Comparison of ENCODE assay signal across 22 mouse cellular contexts in the genomic region with DNA sequence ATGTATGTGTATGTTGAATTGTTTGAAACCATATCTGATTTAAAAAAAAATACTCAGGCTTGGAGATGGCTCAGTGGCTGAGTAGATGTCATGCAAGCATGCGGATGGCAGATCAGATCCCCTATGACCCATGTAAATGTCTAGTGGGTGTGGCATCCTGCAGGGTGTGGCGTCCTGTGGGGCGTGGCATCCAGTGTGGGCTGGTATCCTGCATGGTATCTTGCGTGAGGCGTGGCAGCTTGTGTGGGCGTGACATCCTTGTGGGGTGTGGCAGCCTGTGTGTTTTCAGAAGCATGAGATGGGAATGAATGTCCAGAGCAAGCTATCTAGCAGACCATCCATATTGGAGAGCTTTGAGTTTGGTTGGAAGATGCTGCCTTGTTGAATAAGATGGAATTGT. TPM values are rescaled to one million over a fixed set of nuclear protein-coding genes. Genes with fewer than 3 reads are reported as not detected.
DNase-seq lines count a peak whose midpoint lies in the region; ATAC-seq lines count a peak whose summit lies in the region.
"Had no signal": no experiment of that assay in that cellular context is flagged by ENCODE, and none has a peak within 500 bp of the region (broad histone marks: within the 10 kb centered on the region; RNA-seq: fewer than 3 reads in every experiment).

No protein-coding gene starts in this region.

- WGBS in liver, embryonic 12.5 days (ENCODE audit: insufficient replicate concordance): 42% methylated on average over 6 of the region's 6 CpGs

- H3K4me2 ChIP-seq in liver, embryonic 12.5 days: no peak overlapping the region
- H3K4me2 ChIP-seq: forebrain, embryonic 13.5 days; hindbrain, embryonic 13.5 days had no signal

- no peak overlapping the region for H3K9ac ChIP-seq in liver, embryonic 12.5 days
- H3K9ac ChIP-seq: forebrain, embryonic 13.5 days; forebrain, postnatal 0 days; hindbrain, embryonic 13.5 days had no signal

- DNase-seq in liver (peak; percentile 24), ES-CJ7 (ENCODE audit: low read depth, low spot score) (peak; percentile 40), ZHBTc4 (ENCODE audit: low read depth, low spot score) (peak; percentile 57)
- no peak for DNase-seq in layer of hippocampus, adult 8-10 months (ENCODE audit: low spot score in 2 of 2)
- no peak for DNase-seq in embryo, embryonic 10 days (ENCODE audit: low spot score)
- DNase-seq: adrenal gland, postnatal 10 days; cerebellum, adult 18-20 months; cerebellum, adult 9-11 months; cerebellum, postnatal 36 days; forebrain, postnatal 0 days; heart, adult 18-20 months; heart, postnatal 10 days; heart, postnatal 4 days had no signal

- no peaks in the 10 kb centered on the region for H3K9me3 ChIP-seq in liver, embryonic 12.5 days (replicated peaks)
- H3K9me3 ChIP-seq in megakaryocyte, embryonic 14.5 days: peaks cover 22% of the 10 kb centered on the region
- H3K9me3 ChIP-seq: embryonic facial prominence, embryonic 10.5 days; forebrain, embryonic 13.5 days; heart, embryonic 10.5 days; hindbrain, embryonic 13.5 days had no signal

- no peak for ATAC-seq in liver, embryonic 12.5 days
- no peak for ATAC-seq in megakaryocyte, adult 5-6 weeks (ENCODE audit: poor library complexity, severe bottlenecking)
- ATAC-seq: forebrain, embryonic 13.5 days; forebrain, postnatal 0 days; hindbrain, postnatal 0 days had no signal

- H3K27me3 ChIP-seq in liver, embryonic 12.5 days (replicated peaks): no peaks in the 10 kb centered on the region
- no peaks in the 10 kb centered on the region for H3K27me3 ChIP-seq in megakaryocyte, embryonic 14.5 days (replicated peaks)
- H3K27me3 ChIP-seq: forebrain, embryonic 13.5 days; hindbrain, embryonic 13.5 days had no signal

- H3K4me3 ChIP-seq in liver, embryonic 12.5 days: no peak overlapping the region
- peak overlapping the region; percentile 47 for H3K4me3 ChIP-seq in megakaryocyte, embryonic 14.5 days (replicated peaks)
- H3K4me3 ChIP-seq: embryonic facial prominence, embryonic 10.5 days; forebrain, embryonic 13.5 days; heart, embryonic 10.5 days; hindbrain, embryonic 13.5 days had no signal

- no peak overlapping the region for H3K27ac ChIP-seq in liver, embryonic 12.5 days
- H3K27ac ChIP-seq: embryonic facial prominence, embryonic 10.5 days; forebrain, embryonic 13.5 days; heart, embryonic 10.5 days; hindbrain, embryonic 13.5 days; hindbrain, postnatal 0 days had no signal

- peaks cover 15% of the 10 kb centered on the region for H3K4me1 ChIP-seq in liver, embryonic 12.5 days
- H3K4me1 ChIP-seq in megakaryocyte, embryonic 14.5 days: no peaks in the 10 kb centered on the region
- H3K4me1 ChIP-seq: embryonic facial prominence, embryonic 10.5 days; forebrain, embryonic 13.5 days; heart, embryonic 10.5 days; hindbrain, embryonic 13.5 days had no signal

- no peaks in the 10 kb centered on the region for H3K36me3 ChIP-seq in liver, embryonic 12.5 days
- no peaks in the 10 kb centered on the region for H3K36me3 ChIP-seq in megakaryocyte, embryonic 14.5 days (replicated peaks; ENCODE audit: low read length)
- H3K36me3 ChIP-seq: embryonic facial prominence, embryonic 10.5 days; heart, embryonic 10.5 days; hindbrain, embryonic 13.5 days had no signal

RNA-seq across cellular contexts. Expression of a gene that starts 36.6 kb away (rescaled TPM):
- polyA plus RNA-seq in liver, embryonic 12.5 days (2016; fragmentation: Nextera tagmentation; extraction: Ambion mirVana): 0.10 TPM in 1 of 2 replicates, not detected in the other
- polyA plus RNA-seq in megakaryocyte, embryonic 14.5 days (2012; ENCODE audit: insufficient read depth, low replicate concordance): not detected in 2 replicates
- total RNA-seq in megakaryocyte, adult 5-6 weeks (2015): not detected in 2 replicates
- total RNA-seq in megakaryocyte, adult 5-6 weeks (2017): not detected in 2 replicates
- under 1 TPM; 0.14 to 0.52 (median 0.38) TPM for total RNA-seq in layer of hippocampus, adult 8-10 months (2022)
- total RNA-seq: gastrocnemius, adult 8-10 months; heart, postnatal 10 days had no signal

Comparison
In these comparisons a context has a peak if more than half of its experiments do, and no peak if none do; other contexts are left out.
1. DNase-seq: peak in liver (single experiment), ES-CJ7 (single experiment) and ZHBTc4 (single experiment); none in layer of hippocampus, adult 8-10 months (0 of 2) and embryo, embryonic 10 days (single experiment).